Mouse (Mus musculus) layer of hippocampus, adult 8-10 months (tissue): Measurements from ENCODE around the gene Olfr828. TPM values are rescaled to one million over a fixed set of nuclear protein-coding genes. Genes with fewer than 3 reads are reported as not detected.

ENCODE experiments used
- DNase-seq, 2 experiments: peaks; one replicate each; pipeline ENCODE4 v3.0.0; 2022; ENCODE audit warnings: low spot score in 2 of 2
- total RNA-seq, 4 experiments: library from RNA; stranded (reverse); gene quantifications; 2 replicates each; pipeline ENCODE4 v1.2.4; 2022

The Olfr828 gene
- not detected for total RNA-seq

- DNase-seq: no peak
These were observed at the start of gene Olfr828 for GRCm38 (mm10) chr9:18819426-18819825. Olfr828 (minus strand) TSS chr9:18819526.

DNA sequence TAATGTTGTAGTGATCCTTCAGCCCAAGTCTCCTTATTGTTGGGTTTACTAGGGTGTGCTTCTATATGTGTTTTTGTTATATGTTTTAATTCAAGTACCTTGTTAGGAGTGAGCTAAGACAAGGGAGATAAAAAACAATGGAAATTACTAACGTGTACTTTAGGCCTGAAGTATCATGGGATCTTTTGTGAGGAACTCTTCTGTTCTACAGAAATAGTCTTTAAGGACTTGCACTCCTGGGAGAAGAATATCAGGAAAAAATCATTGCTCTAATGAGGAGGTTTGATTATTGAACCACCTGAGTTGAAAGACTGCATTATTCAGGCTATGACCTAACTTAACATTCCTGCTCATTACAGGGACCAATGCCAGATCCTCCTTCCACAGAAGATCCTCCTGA, 35.3 kb upstream of the Olfr828 start, which contains the start of gene Olfr829:
Gene Olfr829, plus strand, starts transcription at position 301 of the 400 bp plus-strand sequence.
- DNase-seq: no peak

DNA sequence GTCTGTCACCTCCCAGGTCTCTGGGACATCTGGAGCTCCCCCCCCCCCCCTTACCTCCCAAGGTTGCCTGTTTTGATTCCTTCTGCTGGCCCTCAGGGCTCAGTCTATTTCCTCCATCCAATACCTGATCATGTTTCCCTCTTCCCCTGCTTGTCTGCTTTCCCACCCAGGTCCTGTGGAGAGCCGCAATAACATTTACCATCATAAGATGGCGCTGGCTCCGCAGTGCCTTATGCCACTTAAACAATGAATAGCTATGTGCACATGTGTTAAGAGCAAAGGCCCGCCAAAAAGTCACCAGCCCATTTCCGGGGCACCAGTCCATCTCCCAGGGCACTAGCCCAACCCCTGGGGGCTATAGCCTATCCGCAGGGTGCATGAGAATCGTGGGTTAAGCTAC, 34.0 kb downstream of the Olfr828 start:
- DNase-seq: no peak

- peak; percentile 18 to 28 for DNase-seq
These were observed 39.9 kb downstream of the Olfr828 start for GRCm38 (mm10) chr9:18779476-18779875.

DNA sequence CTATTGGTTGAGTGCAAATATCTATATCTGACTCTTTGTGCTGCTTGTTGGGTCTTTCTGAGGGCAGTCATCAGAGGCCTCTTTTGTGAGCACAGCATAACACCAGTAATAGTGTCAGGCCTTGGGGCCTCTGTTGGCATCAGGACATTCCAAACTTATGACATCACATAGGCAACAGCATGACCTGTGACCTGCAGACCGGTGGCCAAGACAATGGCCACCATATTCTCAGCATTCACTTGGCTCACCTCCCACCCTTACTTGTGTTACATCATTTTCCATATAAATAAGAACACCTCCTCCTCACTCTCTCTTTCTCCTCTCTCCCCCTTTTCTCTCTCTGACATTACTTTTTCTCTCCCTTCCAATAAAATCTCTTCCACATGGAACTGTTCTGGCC, 40.3 kb downstream of the Olfr828 start:
- DNase-seq: no peak

Other genes with a start within 250 kb of the Olfr828 start
- not detected for gene Muc16, start 145.0 kb downstream of the Olfr828 start, total RNA-seq
- gene Olfr24, start 55.5 kb downstream of the Olfr828 start, total RNA-seq: not detected
- gene Olfr829, start 35.4 kb upstream of the Olfr828 start, total RNA-seq: not detected
- not detected for gene Olfr830, start 55.2 kb upstream of the Olfr828 start, total RNA-seq
- gene Olfr832, start 117.6 kb upstream of the Olfr828 start, total RNA-seq: not detected
- not detected for gene Olfr834, start 168.5 kb upstream of the Olfr828 start, total RNA-seq
- not detected for gene Olfr835, start 213.2 kb upstream of the Olfr828 start, total RNA-seq